Mouse (Mus musculus): ENCODE results near the gene Tysnd1.
A peak's percentile ranks its signal among the peaks of the same experiment; 100 is the strongest.

Gene Tysnd1

DNA sequence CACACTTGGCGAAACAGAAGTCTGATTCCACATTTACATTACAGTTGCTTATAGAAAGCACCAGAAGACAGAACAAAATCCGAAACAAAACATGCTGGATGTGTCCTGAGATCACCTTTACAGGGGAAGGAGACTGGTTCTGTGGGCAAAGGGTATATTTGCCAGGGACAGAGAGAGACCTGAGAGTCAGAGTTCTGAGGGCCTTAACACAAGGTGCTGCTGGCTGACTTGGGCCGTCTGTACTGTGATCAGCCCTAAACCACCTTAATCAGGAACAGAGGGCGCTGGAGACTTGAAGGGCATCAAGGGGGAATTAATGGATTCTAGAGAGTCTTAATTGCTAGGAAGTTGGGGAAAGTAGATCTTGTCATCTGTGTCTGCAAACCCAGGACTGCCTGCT, 1.8 kb upstream of the Tysnd1 start:
- DNase-seq = no peak

DNA sequence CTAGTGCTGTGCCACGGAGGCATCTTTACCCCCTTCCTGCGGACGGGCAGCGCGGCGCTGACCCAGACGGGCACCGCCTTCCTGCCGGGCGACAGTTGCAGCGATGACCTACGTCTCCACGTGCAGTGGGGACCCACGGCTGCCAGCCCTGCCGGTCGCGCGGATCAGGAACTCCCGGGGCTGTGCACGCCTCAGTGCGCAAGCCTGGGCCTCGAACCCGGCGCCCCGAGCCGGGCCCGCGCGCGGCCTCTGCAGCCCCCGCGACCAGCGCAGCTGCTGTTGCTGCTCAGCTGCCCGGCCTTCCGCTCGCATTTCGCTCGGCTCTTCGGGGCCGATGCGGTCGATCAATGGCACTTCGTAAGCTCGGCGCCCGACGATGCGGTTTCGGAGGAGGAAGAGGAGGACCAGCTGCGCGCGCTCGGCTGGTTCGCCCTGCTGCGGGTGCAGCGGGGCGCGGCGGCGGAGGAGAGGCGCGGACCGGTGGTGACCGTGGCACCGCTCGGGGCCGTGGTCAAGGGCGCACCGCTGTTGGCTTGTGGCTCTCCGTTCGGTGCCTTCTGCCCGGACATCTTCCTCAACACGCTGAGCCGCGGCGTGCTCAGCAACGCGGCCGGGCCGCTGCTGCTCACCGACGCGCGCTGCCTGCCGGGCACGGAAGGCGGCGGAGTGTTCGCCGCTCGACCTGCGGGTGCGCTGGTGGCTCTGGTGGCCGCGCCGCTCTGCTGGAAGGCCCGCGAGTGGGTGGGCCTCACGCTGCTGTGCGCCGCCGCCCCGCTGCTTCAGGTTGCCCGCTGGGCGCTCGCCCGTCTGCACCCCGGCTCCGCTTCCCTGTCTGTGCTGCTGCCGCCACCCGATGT, 617 bp downstream of the Tysnd1 start:
- peak; percentile 45 for DNase-seq

DNA sequence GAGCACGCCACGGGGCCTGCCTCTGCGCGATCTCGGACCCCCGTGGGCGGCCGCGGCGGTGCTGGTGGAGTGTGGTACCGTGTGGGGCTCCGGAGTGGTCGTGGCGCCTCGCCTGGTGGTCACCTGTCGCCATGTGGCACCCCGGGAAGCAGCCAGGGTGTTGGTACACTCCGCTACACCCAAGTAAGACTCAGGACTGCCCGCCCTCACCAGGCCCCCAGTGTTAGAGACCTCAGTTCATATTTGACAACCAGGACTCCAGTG, 1.2 kb downstream of the Tysnd1 start:
- peak; percentile 31 for DNase-seq

DNA sequence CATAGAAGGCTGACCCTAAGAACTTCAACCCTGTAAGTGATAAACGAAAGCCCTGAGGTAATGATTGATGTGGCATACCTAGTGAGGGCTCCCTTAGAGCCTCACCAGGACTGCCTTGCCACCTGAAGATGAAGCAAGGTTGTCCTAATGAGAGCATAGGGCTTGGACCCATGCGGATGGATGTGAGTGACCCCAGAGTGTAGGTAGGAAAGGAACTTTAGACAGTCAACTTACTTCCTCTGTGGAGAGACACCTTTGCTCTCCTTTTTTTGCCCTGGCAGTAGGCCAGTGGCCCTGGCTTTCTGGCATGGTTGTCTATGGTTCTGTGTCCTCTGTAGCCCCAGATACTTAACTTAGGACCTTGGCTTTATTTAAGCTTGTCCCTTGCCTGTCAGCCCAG, 1.7 kb downstream of the Tysnd1 start:
- DNase-seq = peak; percentile 81

DNA sequence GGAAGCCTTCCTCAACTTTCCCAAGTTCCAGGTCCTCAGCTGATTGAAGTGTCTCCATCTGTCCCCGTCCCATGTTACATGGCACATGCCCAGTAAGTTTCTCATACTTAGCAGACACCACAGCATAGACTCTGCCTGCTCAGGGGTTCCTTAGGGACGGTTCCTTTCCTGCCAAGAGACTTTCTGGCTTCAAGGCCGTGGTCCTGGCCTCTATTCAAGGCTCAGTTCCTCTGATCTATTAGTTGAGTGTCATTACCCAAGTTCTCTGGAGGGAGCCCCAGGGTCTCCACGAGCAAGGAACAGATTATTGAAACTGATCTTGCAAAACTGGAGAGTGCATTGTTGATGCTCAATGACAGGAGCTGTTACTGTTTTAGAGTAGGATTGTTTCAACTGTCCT, 9.3 kb downstream of the Tysnd1 start:
- DNase-seq = no peak

DNA sequence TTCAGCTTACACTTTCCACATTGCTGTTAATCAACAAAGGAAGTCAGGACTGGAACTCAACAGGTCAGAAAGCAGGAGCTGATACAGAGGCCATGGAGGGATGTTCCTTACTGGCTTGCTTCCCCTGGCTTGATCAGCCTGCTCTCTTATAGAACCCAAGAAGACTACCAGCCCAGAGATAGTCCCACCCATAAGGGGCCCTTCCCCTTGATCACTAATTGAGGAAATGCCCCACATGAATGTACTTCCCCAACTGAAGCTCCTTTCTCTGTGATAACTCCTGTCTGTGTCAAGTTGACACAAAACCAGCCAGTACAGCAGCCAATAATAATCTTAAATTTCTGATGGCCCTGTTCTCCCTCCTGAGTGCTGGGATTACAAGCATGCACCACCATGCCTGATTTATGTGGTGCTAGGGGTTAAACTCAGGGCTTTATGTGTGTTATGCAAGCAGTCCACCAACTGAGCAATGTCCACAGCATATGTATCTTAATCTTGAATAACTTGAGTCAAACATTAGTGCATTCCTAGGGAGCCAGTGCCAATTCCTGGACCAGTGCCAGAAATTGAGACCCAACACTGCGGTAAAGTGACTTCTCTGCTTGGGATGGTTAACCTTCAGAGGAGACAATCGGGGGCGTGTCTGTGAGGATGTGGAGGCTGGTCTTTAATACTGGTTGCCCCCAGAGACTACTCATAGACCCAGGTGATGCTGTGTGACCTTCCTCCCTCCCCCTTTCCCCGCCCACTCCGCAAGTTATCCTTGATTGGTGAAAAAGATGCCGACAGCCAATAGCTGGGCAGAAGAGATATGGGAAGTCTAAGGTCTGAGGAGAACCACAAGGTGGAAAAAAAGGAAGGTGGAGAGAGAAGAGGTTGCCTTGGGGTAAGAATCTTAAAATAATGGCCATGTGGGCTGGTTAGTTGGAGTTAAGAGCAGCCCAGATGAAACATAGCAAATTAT, 11.4 kb downstream of the Tysnd1 start:
- peak; percentile 74 for DNase-seq

DNA sequence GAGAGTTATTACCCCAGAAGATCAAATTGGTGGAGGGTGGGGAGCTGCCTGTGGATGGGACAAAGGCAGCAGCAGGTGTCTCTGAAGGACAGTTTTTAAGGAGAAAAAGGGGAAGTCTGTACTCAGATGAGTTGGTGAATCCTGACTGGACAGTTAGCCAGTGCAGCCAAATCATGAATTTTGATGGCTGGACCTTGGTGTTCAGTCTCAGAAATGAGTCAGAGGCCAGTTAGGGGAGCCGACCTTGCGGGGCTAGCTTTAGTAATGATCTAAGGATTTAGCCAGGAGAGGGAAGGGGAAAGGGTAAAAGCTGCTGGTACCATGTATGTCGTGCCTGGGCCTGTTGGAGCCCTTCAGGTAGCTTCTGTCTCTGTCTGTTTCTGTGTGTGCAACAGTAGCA, 18.3 kb downstream of the Tysnd1 start:
- no peak for DNase-seq

DNA sequence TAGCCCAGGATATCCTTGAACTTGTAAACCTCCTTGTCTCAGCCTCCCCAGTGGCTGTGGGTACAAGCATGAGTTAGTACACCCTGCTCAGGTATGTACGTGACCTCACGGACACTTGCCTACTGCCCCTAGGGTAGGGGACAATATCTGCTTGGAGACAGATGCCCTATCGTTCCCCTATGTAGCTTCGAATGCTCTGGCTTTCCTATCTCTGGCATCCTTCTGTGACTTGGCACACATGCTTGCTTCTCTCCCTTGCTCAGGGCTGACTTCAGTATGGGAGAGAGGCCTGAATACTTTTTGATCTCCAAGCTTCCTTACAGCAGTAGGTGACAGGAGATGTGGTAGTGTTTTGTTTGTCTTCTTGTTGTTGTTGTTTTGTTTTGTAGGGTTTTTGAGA, 18.8 kb downstream of the Tysnd1 start:
- DNase-seq = no peak

DNA sequence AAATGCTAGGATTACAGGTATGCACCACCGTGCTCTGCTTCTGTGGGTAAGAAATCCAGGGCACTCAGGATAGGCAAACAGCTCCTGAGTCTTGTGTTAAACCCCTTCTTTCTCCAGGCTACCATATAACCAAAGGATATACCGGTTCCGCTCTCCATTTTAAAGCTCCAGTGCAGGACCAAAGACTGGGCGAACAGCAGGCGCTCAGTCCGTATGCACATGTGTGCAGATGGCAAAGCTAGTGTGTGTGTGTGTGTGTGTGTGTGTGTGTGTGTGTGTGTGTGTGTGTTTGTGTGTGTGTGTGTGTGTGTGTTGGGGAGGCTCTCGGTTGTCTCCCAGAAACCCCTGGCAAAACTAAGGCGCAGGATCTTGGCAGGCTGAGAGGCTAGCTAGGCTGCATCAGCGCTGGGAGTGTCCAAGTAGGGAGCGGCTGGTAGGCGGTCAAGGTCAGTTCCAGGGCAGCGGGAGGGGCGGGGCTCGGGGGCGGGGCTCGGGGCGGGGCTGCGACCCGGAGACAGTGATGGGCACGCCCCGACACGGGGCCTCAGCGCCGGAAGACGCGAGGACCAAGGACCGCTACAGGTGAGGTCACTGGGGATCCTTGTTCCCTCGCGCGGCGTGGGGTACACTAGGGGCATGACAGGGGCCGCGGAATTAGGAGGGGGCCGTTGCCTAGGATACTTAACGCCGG, 19.6 kb downstream of the Tysnd1 start, which contains the start of gene Aifm2:
Aifm2 (plus strand) TSS at position 493 of the 691 bp plus-strand sequence.
- peak; percentile 84 for DNase-seq

DNA sequence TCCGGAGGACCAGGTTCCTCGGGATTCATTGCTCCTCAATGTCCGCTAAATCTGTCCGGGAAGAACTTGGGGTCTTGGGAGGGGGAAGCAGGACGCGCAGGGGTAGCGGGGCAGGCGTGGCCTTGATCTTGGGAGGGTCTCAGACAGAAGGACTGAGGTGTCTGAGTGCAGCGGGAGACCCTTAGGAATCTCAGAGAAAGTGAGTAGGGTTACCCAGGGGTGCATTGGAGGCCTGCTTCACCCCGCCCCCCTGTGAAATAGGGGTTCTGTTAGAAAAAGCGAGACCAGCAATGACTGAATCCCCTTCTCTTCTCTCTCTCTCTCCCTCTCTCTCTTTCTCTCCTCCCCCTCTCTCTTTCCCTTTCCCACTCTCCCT, 20.1 kb downstream of the Tysnd1 start:
- DNase-seq = no peak

DNA sequence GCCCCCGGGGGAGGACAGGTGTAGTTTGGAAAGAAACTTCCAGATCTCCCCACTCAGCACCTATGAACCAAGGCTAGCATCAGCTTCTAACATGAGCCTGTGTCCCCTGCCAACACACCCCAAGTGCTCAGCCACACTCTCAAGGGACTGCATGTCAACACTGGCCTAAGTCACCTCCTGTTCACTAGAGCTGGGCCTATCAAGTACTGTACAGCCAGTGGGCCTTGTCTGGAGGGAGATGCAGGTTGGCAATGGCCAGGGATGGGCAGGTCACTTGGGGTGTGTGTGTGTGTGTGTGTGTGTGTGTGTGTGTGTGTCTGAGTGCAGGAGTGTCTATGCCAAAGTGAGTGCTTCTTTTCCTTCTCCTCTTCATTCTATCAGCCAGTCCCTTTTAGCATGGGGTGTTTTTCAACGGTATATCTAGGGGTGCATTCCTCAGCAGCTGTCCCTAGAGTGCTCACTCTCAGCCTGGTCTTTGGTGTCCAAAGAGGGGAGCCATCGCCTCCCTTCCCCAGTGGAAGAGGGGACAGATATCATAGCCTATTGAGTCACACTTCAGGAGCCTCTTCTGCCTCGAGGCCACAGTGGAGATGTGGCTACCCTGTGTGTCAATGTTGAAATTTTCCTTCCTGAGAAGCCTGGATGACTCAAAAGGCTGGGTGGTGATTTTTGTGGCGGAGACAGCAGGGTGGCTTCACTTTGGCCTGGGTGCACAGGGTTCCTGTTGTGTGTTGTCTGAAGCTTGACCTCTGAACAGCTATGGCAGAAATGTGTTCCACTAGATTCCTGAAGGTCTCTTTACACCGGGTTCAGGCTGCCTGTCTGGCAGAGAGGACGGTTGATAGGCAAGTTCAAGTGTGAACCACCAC, 20.9 kb downstream of the Tysnd1 start:
- no peak for DNase-seq

DNA sequence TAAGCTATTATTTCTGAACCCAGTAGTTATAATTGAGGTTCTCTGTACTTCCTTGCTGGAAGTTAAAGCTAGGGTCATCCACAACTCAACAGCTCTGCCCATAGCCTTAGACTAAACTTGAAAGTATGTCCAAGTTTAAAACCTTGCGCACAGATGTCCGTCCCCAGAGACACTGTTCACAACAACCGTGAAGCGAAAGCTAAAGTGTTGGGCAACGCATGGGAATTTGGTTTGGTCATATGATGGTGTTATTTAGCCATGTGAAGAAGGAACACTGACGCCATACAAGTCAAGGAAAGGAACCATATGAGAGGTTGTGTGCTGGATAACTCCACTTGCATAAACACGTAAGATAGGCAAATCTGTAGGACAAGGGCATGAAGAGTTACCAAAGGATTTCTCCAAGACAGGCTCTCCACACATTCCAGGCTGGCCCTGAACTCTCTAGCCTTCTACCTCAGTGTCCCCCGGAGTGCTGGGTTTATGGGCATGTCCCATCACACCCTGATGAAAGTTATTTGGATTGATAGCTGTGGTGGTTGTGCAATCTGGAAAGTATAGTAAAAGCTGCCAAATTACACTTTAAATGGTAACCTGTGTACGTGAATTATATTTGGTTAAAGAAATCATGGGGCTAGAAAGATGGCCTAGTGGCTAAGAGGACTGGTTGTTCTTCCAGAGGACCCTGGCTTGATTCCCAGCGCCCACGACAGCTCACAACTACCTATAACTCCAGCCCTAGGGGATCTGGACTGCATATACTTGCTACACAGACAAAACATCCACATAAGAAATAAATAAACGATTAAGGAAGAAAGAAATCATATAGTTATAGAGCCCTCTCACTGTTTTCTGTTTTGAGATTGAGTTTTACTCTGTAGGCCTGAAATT, 22.3 kb downstream of the Tysnd1 start:
- DNase-seq = no peak

DNA sequence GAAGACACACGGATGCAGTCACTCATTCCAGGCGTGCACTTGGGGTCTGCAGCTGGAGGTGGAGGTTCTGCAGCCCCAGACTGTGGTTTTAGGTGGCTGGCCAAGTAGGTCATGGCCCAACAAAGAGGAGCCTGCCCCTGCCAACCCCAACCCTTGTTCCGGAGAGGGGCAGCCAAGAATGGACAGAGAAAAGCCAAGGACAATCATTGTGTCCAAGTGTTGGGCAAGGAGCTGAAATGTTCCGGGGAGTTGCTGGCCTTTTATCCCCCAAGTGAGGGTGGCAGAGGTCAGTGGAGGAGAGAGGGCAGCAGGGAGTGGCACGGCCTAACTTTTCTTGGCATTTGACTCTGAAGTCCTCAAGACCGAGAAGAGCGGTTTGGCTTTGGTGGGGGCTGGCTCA, 25.0 kb downstream of the Tysnd1 start:
- no peak for DNase-seq

DNA sequence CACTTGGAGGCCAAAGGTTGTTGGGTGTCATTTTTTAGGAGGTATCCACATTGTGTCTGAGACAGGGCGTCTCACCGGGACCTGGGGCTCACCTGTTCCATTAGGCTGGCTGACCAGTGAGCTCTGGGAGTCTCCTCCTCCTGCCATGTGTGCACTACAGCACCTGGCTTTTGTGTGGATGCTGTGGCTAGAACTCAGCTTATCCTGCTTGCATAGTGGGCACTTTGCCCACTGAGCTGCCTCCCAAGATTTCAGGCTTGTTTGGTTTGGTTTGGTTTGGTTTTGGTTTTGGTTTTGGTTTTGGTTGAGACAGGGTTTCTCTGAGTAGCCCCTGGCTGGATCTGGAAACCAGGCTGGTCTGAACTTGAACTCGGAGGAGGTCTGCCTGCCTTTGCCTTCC, 26.9 kb downstream of the Tysnd1 start:
- DNase-seq = no peak

DNA sequence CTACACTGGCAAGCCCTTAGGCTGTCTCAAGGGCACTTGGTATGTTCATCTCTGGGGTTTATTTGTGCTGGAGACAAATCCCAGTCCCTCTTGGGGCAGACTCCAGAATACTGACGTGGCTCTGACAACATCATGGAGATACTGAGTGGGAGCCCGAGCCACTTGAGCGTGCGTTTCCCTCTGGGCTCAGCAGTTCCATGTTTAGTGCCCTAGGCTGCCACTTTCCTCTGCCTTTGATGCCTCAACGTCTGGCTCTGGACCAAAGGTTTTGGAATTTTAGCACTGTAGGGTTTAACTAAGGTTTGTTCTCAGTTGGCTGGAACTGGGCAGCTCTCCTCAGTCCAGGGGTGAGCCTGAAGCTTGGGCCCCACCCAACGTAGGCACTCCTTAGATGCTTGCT, 28.0 kb downstream of the Tysnd1 start:
- DNase-seq = no peak

DNA sequence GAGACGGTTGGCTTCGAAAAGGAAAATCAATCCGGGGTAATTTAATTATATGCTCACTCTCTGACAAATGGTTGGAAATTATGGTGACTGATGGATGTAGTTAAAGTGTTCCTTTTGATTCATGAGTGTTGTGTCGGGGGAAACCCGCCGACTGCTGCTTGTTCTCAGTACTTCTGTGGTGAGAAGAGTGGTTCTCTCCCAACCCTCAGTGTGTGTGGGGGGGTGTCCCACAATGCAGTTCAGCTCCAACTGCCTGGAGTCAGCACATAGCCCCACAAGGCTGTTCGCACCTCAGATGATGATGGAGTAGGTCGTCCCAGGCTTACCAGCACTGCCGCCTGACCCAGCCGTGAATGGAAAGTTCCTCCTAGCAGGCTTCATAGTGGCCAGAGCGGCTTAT, 33.9 kb downstream of the Tysnd1 start:
- no peak for DNase-seq

DNA sequence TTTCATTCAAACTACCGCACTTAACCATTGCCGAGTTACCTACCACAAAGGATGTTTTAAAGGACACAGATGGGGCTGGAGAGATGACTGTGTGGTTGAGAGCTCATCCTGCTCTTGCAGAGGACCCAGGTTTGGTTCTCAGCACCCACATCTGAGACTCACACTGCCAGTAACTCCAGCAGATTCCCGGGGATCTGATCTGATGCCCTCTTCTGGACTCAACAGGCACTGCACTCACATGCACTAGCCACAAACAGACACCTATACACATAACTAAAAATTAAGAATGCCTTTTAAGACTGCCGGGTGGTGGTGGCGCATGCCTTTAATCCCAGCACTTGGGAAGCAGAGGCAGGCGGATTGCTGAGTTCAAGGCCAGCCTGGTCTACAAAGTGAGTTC, 34.9 kb downstream of the Tysnd1 start:
- no peak for DNase-seq

DNA sequence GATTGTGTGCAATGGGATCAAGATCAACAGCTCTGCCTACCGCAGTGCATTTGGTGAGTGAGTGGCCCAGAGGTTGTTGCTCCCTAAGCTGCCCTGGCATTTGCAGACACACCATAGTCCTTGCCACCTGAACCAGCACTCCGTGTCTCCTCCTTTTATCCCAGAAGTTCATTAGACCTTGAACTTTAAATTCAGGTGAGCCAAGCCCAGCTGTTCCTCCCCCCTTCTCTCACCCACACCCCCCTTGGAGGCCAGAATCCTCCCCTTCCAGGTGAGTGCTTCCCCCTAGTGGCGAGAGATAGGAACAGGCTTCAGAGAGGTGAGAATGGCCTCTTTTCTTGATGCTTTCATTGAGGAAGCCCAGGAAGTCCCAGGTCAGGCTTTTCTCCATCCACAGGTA, 39.1 kb downstream of the Tysnd1 start:
- peak; percentile 58 for DNase-seq

DNA sequence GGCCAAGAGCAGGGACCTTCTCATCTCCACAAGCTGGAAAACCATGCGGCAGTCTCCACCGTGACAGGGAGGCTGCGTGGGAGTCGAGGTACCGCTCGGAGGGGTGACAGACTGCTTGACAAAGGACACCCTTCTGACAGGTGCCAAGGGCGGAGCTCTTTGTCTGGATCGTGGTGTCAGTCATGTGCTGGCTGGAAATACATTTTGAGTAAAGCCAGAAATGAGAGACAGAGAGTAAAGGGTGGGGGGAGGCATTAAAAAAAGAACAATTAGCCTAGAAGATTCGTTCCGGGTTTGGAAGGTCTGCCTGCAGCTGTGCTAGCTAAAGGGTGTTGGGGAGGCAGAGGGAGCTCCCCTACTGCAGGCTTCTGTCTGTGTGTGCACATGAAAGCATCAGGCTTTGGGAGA, 41.4 kb downstream of the Tysnd1 start:
- DNase-seq = no peak

DNA sequence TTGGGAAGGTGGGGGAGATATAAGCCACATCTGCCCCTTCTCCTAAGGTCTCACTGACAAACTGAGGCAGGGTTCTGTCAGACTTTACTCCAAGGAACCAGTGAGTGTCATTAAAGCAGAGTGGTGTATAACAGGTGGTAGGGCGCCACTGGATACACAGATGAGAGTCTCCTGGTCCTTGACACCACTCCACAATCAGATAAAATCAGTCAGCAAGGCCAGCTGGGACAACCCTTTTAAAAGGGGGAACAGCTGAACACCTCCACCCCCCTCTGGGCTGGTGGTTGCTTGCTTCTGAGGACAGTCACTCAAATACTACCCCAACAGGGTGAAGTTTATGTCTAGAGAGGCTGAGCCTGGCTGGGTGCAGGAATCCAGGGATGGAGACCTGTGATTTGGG, 42.2 kb downstream of the Tysnd1 start:
- no peak for DNase-seq

DNA sequence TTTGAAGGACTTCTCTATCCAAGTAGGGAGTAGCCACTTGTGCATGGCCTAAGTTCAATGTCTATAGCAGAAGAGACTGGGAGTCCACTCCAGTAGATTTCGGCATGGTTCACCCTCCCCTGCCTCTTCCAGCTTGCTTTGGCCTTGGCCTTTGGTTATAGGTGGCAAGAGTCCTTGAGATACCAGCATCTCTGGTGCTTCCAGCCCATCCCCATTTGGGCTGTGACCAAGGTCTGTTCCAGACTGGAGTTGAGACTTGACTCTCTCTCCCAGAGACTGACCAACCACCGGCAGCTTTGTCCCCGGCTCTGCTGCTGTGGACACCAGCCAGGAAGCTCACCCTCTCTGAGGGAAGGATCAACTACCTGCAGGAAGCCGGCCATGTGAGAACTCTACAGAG, 42.8 kb downstream of the Tysnd1 start:
- no peak for DNase-seq

DNA sequence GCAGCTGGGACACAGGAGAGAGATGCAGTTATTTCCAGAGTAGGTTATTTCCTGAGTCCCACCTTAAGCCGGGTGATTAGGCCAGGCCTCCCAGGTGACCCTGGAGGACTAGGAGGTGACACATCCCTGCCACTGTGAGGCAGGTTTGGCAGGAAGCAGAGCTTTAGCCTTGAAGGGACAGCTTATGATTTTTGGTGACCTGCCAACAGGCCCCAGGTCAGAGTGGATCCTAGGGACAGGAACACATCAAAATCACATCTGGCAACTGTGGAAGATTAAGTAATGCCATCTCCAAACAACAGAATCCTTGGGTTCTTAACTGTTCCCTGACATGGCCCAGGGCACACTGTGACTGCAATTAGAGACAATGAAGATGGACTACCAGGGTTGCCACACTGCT, 46.0 kb downstream of the Tysnd1 start:
- DNase-seq = no peak
